28 mouse cellular contexts compared by ENCODE assay signal in genomic region chr9:15748383-15748782, GRCm38 (mm10). TPM values are rescaled to one million over a fixed set of nuclear protein-coding genes. Genes with fewer than 3 reads are reported as not detected.
DNase-seq lines count a peak whose midpoint lies in the region; ATAC-seq and TF ChIP-seq lines count a peak whose summit lies in the region.
"Had no signal": no experiment of that assay in that cellular context is flagged by ENCODE, and none has a peak within 500 bp of the region (broad histone marks: within the 10 kb centered on the region; RNA-seq: fewer than 3 reads in every experiment).

No protein-coding gene starts in this region.

- ATAC-seq in hindbrain, postnatal 0 days = no peak
- ATAC-seq in kidney, postnatal 0 days (replicated peaks; ENCODE audit: low FRiP score, low read depth) = no peak
- peak; percentile 63 for ATAC-seq in megakaryocyte progenitor cell, adult 5-6 weeks (replicated peaks; ENCODE audit: poor library complexity)
- ATAC-seq: forebrain, embryonic 15.5 days; Patski had no signal

- no peak overlapping the region for H3K27ac ChIP-seq in hindbrain, postnatal 0 days
- H3K27ac ChIP-seq in hindbrain, embryonic 10.5 days = no peak overlapping the region
- no peak overlapping the region for H3K27ac ChIP-seq in kidney, postnatal 0 days
- H3K27ac ChIP-seq: embryonic facial prominence, embryonic 10.5 days; embryonic facial prominence, embryonic 13.5 days; forebrain, embryonic 12.5 days; forebrain, embryonic 15.5 days; hindbrain, embryonic 14.5 days had no signal

- no peak for TF ChIP-seq CTCF in hindbrain, postnatal 0 days (IDR thresholded peaks at IDR 0.05; ENCODE audit: low read depth)
- no peak for TF ChIP-seq CTCF in kidney, postnatal 0 days (IDR thresholded peaks at IDR 0.05; ENCODE audit: low read depth)

- no peak overlapping the region for H3K4me2 ChIP-seq in hindbrain, postnatal 0 days (ENCODE audit: low read depth, low read length)
- no peak overlapping the region for H3K4me2 ChIP-seq in kidney, postnatal 0 days (ENCODE audit: low read length)
- H3K4me2 ChIP-seq: embryonic facial prominence, embryonic 13.5 days; forebrain, embryonic 12.5 days; forebrain, embryonic 15.5 days; heart, embryonic 11.5 days; hindbrain, embryonic 14.5 days had no signal

- H3K4me3 ChIP-seq in hindbrain, postnatal 0 days (ENCODE audit: low read length) = no peak overlapping the region
- H3K4me3 ChIP-seq in hindbrain, embryonic 10.5 days = no peak overlapping the region
- H3K4me3 ChIP-seq in kidney, postnatal 0 days (replicated peaks; ENCODE audit: low read depth, low read length) = no peak overlapping the region
- H3K4me3 ChIP-seq: embryonic facial prominence, embryonic 10.5 days; embryonic facial prominence, embryonic 13.5 days; erythroblast, embryonic 14.5 days; forebrain, embryonic 12.5 days; forebrain, embryonic 15.5 days had no signal

- H3K9me3 ChIP-seq in hindbrain, postnatal 0 days (ENCODE audit: low read length) = no peaks in the 10 kb centered on the region
- H3K9me3 ChIP-seq in hindbrain, embryonic 10.5 days = no peaks in the 10 kb centered on the region
- H3K9me3 ChIP-seq in kidney, postnatal 0 days (replicated peaks; ENCODE audit: low read length) = no peaks in the 10 kb centered on the region
- H3K9me3 ChIP-seq: embryonic facial prominence, embryonic 10.5 days; embryonic facial prominence, embryonic 13.5 days; forebrain, embryonic 12.5 days; forebrain, embryonic 15.5 days; G1E had no signal

- peak; percentile 10 for DNase-seq in hindbrain, postnatal 0 days (ENCODE audit: low spot score)
- no peak for DNase-seq in hindbrain, embryonic 10.5 days (ENCODE audit: low spot score)
- peak; percentile 29 for DNase-seq in kidney, postnatal 0 days (ENCODE audit: low spot score)
- no peak for DNase-seq in kidney, adult 18-20 months
- DNase-seq in brain, adult 2 months (ENCODE audit: low read depth, low spot score) = peak; percentile 16
- no peak for DNase-seq in gastrocnemius, adult 18-20 months (ENCODE audit: low spot score)
- DNase-seq: adrenal gland, postnatal 10 days; adrenal gland, postnatal 36 days; B cell, adult 2 months; cerebellum, adult 11 months; cerebellum, adult 2 months; cerebellum, adult 9-11 months; cerebellum, postnatal 25 days; embryo, embryonic 11 days; gastrocnemius, postnatal 10 days; gastrocnemius, postnatal 36 days; heart, adult 11 months had no signal

- 69% methylated on average over 5 of the region's 5 CpGs for WGBS in hindbrain, postnatal 0 days
- WGBS in hindbrain, embryonic 10.5 days = 79% methylated on average over 5 of the region's 5 CpGs
- 55% methylated on average over 5 of the region's 5 CpGs for WGBS in kidney, postnatal 0 days

- no peaks in the 10 kb centered on the region for H3K27me3 ChIP-seq in hindbrain, postnatal 0 days (ENCODE audit: insufficient read depth, low read length)
- H3K27me3 ChIP-seq in hindbrain, embryonic 10.5 days (ENCODE audit: insufficient read depth, poor library complexity, severe bottlenecking) = peaks cover 20% of the 10 kb centered on the region; the same call in 1 of the 2 replicates
- H3K27me3 ChIP-seq in kidney, postnatal 0 days (ENCODE audit: insufficient read depth, low read length) = no peaks in the 10 kb centered on the region
- H3K27me3 ChIP-seq: CH12.LX; embryonic facial prominence, embryonic 13.5 days; forebrain, embryonic 15.5 days; Patski had no signal

- H3K36me3 ChIP-seq in hindbrain, postnatal 0 days (ENCODE audit: insufficient read depth, low read length) = no peaks in the 10 kb centered on the region
- no peaks in the 10 kb centered on the region for H3K36me3 ChIP-seq in hindbrain, embryonic 10.5 days
- H3K36me3 ChIP-seq in kidney, postnatal 0 days (ENCODE audit: insufficient read depth, low read length) = no peaks in the 10 kb centered on the region
- H3K36me3 ChIP-seq: embryonic facial prominence, embryonic 10.5 days; forebrain, embryonic 12.5 days; forebrain, embryonic 15.5 days; G1E had no signal

- H3K9ac ChIP-seq in hindbrain, postnatal 0 days (replicated peaks; ENCODE audit: low read length) = no peak overlapping the region
- H3K9ac ChIP-seq in kidney, postnatal 0 days (ENCODE audit: low read depth, low read length) = no peak overlapping the region
- H3K9ac ChIP-seq: embryonic facial prominence, embryonic 13.5 days; forebrain, embryonic 12.5 days; forebrain, embryonic 15.5 days; hindbrain, embryonic 14.5 days had no signal

- no peaks in the 10 kb centered on the region; the same call in 1 of the 2 replicates for H3K4me1 ChIP-seq in hindbrain, postnatal 0 days (ENCODE audit: insufficient read depth, low read length)
- H3K4me1 ChIP-seq in hindbrain, embryonic 10.5 days (replicated peaks) = peaks cover 19% of the 10 kb centered on the region
- no peaks in the 10 kb centered on the region; the same call in 1 of the 2 replicates for H3K4me1 ChIP-seq in kidney, postnatal 0 days (replicated peaks; ENCODE audit: insufficient read depth, low read length)
- H3K4me1 ChIP-seq: embryonic facial prominence, embryonic 13.5 days had no signal

RNA-seq across cellular contexts. Expression of gene Slc36a4, which starts 38.8 kb away (rescaled TPM):
- total RNA-seq in hindbrain, postnatal 0 days (2014; rRNA removed) = 43.6 and 47.4 TPM in 2 replicates
- polyA plus RNA-seq in hindbrain, postnatal 0 days (2015; fragmentation: Nextera tagmentation; extraction: Ambion mirVana) = 23.7 and 26.7 TPM in 2 replicates
- polyA plus RNA-seq in hindbrain, embryonic 10.5 days (2016; fragmentation: Nextera tagmentation; extraction: Ambion mirVana) = 11.3 and 12.4 TPM in 2 replicates
- 13.5 and 13.8 TPM in 2 replicates for polyA plus RNA-seq in kidney, postnatal 0 days (2015; fragmentation: Nextera tagmentation; extraction: Ambion mirVana)
- total RNA-seq in megakaryocyte progenitor cell, adult 5-6 weeks (2015) = 10.7 and 11.5 TPM in 2 replicates
- 11.0 and 12.6 TPM in 2 replicates for total RNA-seq in megakaryocyte progenitor cell, adult 5-6 weeks (2017)
- total RNA-seq in gastrocnemius, adult 18-20 months (2021) = 1 to 10 TPM; 1.2 to 1.8 TPM
- polyA plus RNA-seq: G1E had no signal

Comparison
In these comparisons a context has a peak if more than half of its experiments do, and no peak if none do; other contexts are left out.
1. DNase-seq: peak in hindbrain, postnatal 0 days (single experiment), kidney, postnatal 0 days (single experiment) and brain, adult 2 months (single experiment); none in hindbrain, embryonic 10.5 days (single experiment), kidney, adult 18-20 months (single experiment) and gastrocnemius, adult 18-20 months (single experiment).
2. RNA of gene Slc36a4, which starts 38.8 kb away (total RNA-seq): 43.6 to 47.4 TPM in hindbrain, postnatal 0 days and 10.7 to 12.6 TPM in megakaryocyte progenitor cell, adult 5-6 weeks; 1.2 to 1.8 TPM in gastrocnemius, adult 18-20 months; every median in the first group is over 4 times any median in the second.